Mouse (Mus musculus): Measurements from ENCODE around the gene Zbtb48. TPM values are rescaled to one million over a fixed set of nuclear protein-coding genes. Genes with fewer than 3 reads are reported as not detected.

Zbtb48 gene
- polyA plus RNA-seq, 1 experiment from 2014 or later = 25.3 TPM

DNA sequence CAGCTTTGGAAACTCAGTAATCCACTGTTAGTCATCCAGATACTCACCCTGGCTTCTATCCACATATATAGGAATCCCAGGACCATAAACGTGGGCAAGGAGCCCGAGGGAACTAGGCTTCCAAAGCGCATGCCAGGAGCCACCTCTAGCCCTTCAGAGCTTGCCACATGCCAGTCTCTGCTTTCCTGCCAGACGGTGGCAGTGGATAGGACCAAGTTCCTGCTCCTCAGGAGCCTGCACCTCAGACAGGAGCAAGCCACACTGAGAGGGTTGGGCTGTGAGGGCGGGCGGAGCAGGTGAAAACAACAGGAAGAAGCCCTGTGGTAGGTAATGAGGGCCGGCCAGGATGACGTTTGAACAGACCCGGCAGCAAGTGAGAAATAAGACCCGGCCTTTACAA, 41.6 kb downstream of the Zbtb48 start:
- Histone ChIP-seq H3K4me1 (peaks cover 32% of the 10 kb centered on the region), H3K9me3 (no peaks in the 10 kb centered on the region), H3K36me3 (peaks cover 36% of the 10 kb centered on the region), H3K27me3 (no peaks in the 10 kb centered on the region), H3K9ac (0 out of 2 replicates have a peak overlapping the region, but pooled peaks have one; percentile 24), H3K27ac (0 out of 2 replicates have a peak overlapping the region, but pooled peaks have one; percentile 23), H3K4me2 (replicated peaks) (no peak overlapping the region), H3K4me3 (no peak overlapping the region)
- ATAC-seq (ENCODE audit: insufficient number of reproducible peaks, insufficient read depth, low FRiP score, low TSS enrichment) = no peak
- WGBS = 33% methylated on average over 10 of the region's 10 CpGs

DNA sequence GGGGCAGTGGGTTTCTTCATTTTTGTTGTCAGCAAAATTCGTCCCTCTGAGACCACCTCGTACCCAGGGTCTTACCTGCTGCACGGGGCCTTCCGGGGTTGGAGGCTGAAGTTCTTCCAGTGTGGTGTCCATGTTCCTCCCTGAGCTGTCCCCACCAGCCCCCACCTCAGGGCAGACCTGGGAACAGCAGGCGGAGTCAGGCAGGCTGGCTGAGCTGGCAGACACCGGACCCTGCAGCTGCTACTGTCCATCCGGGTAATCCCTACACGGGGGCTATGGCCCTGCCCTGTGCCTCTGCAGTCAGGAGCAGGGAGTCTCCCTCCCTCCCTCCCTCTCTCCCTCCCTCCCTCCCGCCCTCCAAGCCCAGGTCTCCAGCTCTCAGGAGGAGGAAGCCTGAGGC, 43.9 kb downstream of the Zbtb48 start:
- 21% methylated on average over 8 of the region's 9 CpGs for WGBS
- Histone ChIP-seq H3K4me2 (replicated peaks) (no peak overlapping the region), H3K36me3 (peaks cover 49% of the 10 kb centered on the region), H3K27me3 (no peaks in the 10 kb centered on the region), H3K9ac (no peak overlapping the region; the same call in 1 of the 2 replicates), H3K9me3 (no peaks in the 10 kb centered on the region), H3K4me1 (peaks cover 24% of the 10 kb centered on the region), H3K4me3 (no peak overlapping the region), H3K27ac (peak overlapping the region; percentile 23; the same call in 1 of the 2 replicates)
- peak; percentile 23; the same call in 1 of the 2 replicates for ATAC-seq (ENCODE audit: insufficient number of reproducible peaks, insufficient read depth, low FRiP score, low TSS enrichment)

DNA sequence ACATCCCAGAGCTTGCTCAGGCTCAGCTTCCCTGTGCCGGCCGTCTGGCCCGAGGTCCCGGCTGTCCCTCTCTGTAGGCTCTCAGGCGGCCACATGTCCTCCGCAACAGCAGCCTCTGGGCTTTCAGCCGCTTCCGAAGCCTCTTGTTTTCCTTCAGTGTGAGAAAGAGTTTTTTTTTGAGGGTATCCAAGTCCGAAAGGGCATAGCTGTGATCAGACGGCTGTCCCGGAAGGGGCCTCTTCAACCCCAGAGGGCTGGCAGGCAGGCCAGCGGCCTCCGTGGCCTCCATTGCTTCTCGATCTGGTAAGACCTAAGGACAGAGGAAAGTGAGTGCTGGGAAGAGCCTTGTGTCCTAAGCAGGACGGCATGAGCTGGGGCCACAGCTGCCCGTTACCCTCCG, 44.4 kb downstream of the Zbtb48 start:
- Histone ChIP-seq H3K4me3 (no peak overlapping the region), H3K27ac (no peak overlapping the region), H3K4me1 (peaks cover 22% of the 10 kb centered on the region), H3K9me3 (no peaks in the 10 kb centered on the region), H3K27me3 (no peaks in the 10 kb centered on the region), H3K36me3 (peaks cover 51% of the 10 kb centered on the region), H3K9ac (no peak overlapping the region), H3K4me2 (replicated peaks) (no peak overlapping the region)
- 50% methylated on average over 17 of the region's 17 CpGs for WGBS
- no peak for ATAC-seq (ENCODE audit: insufficient number of reproducible peaks, insufficient read depth, low FRiP score, low TSS enrichment)

DNA sequence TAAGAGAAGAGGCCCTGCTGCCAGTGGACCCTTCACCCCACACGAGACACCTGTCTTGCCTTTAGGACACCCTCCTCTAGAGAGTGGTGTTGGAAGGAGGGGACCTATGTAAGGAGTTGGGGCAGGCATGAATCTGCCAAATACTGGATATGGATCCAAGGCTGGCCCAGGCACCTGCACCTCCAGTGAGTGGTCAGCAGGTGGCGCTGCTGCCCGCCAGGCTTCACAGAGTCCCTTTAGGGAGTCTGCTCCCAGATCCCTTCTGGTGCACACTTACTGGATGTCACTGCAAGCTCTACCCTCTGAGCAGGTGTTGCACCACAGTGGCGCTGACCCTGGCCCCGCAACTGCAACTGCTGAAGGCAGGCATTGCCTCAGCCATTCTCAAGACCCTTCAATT, 46.1 kb downstream of the Zbtb48 start:
- 17% methylated on average over 5 of the region's 5 CpGs for WGBS
- Histone ChIP-seq H3K36me3 (peaks cover 66% of the 10 kb centered on the region), H3K9me3 (no peaks in the 10 kb centered on the region), H3K27me3 (no peaks in the 10 kb centered on the region), H3K4me2 (replicated peaks) (no peak overlapping the region), H3K4me3 (no peak overlapping the region), H3K9ac (no peak overlapping the region), H3K27ac (no peak overlapping the region), H3K4me1 (peaks cover 11% of the 10 kb centered on the region; the same call in 1 of the 2 replicates)
- ATAC-seq (ENCODE audit: insufficient number of reproducible peaks, insufficient read depth, low FRiP score, low TSS enrichment) = peak; percentile 42; the same call in 1 of the 2 replicates

DNA sequence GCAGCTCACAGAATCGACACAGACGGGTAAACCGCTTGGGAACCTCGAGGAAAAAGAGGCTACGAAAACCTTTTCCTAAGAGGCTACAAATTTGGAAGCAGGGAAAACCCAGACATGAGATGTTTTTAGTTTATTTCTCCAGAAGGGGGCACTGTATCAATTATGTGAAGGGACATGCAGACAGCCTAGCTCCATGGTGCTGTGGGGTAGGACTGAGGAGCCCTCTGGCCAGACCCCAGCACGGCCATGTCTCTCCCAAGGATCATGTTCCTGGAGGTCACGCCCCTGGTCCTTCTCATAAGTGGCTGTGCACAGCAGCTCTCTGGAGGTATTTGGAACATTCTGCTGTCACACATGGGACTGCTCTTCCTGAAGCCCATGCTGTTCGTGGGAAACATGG, 46.8 kb downstream of the Zbtb48 start:
- H3K4me2 ChIP-seq (replicated peaks) = no peak overlapping the region
- no peak overlapping the region for H3K27ac ChIP-seq
- 70% methylated on average over 8 of the region's 8 CpGs for WGBS
- no peaks in the 10 kb centered on the region for H3K9me3 ChIP-seq
- H3K4me1 ChIP-seq = 0 out of 2 replicates have a peak, but pooled peaks cover 5% of the 10 kb centered on the region
- no peak overlapping the region for H3K9ac ChIP-seq
- H3K4me3 ChIP-seq = no peak overlapping the region
- H3K27me3 ChIP-seq = no peaks in the 10 kb centered on the region
- ATAC-seq (ENCODE audit: insufficient number of reproducible peaks, insufficient read depth, low FRiP score, low TSS enrichment) = no peak
- H3K36me3 ChIP-seq = peaks cover 68% of the 10 kb centered on the region

DNA sequence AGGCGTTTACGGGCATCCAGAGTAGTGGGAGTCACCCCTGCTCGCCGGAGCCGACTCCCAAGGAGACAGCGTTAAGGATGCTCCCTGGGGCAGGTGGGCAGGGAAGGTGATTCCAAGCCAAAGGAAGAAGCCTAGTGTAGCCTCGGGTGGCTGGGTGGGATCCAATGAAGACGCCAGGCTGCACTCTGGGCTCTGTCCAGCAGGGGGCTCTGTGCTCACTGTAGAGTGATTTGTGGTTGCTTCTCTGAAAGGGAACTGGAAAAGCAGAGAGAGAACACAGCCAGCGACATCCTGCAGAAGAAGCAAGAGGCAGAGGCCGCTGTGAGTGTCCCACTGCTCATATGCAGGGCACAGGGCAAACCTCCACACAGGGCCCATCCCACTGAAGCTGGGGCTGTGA, 49.7 kb downstream of the Zbtb48 start:
- no peaks in the 10 kb centered on the region for H3K27me3 ChIP-seq
- H3K4me1 ChIP-seq = no peaks in the 10 kb centered on the region
- H3K9ac ChIP-seq = no peak overlapping the region; the same call in 1 of the 2 replicates
- no peaks in the 10 kb centered on the region for H3K9me3 ChIP-seq
- ATAC-seq (ENCODE audit: insufficient number of reproducible peaks, insufficient read depth, low FRiP score, low TSS enrichment) = no peak
- H3K4me3 ChIP-seq = no peak overlapping the region
- H3K36me3 ChIP-seq = peaks cover 80% of the 10 kb centered on the region
- H3K27ac ChIP-seq = no peak overlapping the region
- H3K4me2 ChIP-seq (replicated peaks) = no peak overlapping the region
- WGBS = 41% methylated on average over 10 of the region's 10 CpGs

DNA sequence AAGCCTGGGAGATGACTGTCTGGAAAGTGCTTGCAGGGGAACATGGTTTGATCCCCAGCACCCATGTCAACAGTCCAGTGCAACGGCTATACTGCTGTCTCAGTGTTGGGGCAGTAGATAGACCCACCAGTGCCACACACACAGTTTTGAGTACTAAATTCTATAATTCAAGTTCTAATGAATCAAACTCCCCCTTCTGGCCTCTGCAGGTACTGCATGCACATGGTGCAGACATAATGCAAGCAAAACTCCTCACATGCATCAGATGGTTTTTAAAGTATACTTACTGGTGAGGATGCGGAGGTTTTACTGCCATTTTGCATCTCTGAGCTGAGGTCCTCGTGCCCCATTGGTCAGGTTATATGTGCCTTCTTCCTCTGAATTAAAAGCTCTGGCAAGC, 52.0 kb downstream of the Zbtb48 start:
- 91% methylated on average over 3 of the region's 3 CpGs for WGBS

DNA sequence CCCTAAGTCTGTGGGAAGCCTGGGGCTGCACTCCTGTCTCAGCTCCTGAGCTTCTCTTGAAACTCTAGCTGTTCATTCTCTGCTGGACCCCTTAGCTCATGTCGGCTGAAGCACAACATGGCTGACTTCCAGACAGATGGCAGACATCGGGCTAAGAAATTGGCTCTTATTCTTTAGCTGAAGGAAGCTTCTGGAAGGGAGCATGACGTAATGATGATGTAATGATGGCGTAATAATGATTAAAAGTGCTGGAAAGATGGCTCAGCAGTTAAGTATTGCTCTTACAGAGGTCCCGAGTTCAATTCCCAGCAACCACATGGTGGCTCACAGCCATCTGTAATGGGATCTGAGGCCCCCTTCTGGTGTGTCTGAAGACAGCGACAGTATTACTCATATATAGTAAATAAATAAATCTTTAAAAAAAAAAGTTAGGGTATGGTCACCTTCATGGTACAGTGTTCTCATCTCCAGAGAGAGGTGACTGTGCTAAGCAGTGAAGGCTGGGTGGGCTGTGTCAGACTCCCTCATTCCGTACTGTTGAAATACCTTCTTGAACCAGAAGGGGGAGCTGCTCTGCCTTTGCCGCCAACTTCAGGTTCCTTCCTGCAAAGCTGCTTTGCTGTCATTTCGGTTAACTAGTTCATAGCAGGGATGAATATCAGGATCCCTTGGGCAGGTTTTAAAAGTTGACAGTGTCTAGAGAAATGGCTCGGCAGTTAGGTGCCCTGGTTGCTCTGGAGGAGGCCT, 55.1 kb downstream of the Zbtb48 start:
- H3K27ac ChIP-seq = no peak overlapping the region
- WGBS = 68% methylated on average over 10 of the region's 10 CpGs
- no peak overlapping the region for H3K4me3 ChIP-seq
- H3K9ac ChIP-seq = no peak overlapping the region
- no peak for ATAC-seq (ENCODE audit: insufficient number of reproducible peaks, insufficient read depth, low FRiP score, low TSS enrichment)
- peaks cover 78% of the 10 kb centered on the region for H3K36me3 ChIP-seq
- no peaks in the 10 kb centered on the region for H3K4me1 ChIP-seq
- H3K4me2 ChIP-seq (replicated peaks) = no peak overlapping the region
- no peaks in the 10 kb centered on the region for H3K9me3 ChIP-seq
- H3K27me3 ChIP-seq = no peaks in the 10 kb centered on the region

More for the DNA sequence above, 52.0 kb downstream of the Zbtb48 start:
- Histone ChIP-seq H3K36me3 (peaks cover 81% of the 10 kb centered on the region), H3K4me1 (no peaks in the 10 kb centered on the region), H3K27me3 (no peaks in the 10 kb centered on the region), H3K9me3 (no peaks in the 10 kb centered on the region), H3K27ac (no peak overlapping the region), H3K9ac (no peak overlapping the region), H3K4me2 (replicated peaks) (no peak overlapping the region), H3K4me3 (no peak overlapping the region)
- ATAC-seq (ENCODE audit: insufficient number of reproducible peaks, insufficient read depth, low FRiP score, low TSS enrichment) = no peak

Other genes with a start within 250 kb of the Zbtb48 start
- 107 and 115 TPM in 2 replicates for gene Camta1, start 165.8 kb downstream of the Zbtb48 start, polyA plus RNA-seq (2016; fragmentation: Nextera tagmentation; extraction: Ambion mirVana)
- gene Dnajc11, start 94.0 kb downstream of the Zbtb48 start, polyA plus RNA-seq (2016; fragmentation: Nextera tagmentation; extraction: Ambion mirVana) = 78.2 and 86.6 TPM in 2 replicates
- gene Thap3, start 38.7 kb downstream of the Zbtb48 start, polyA plus RNA-seq (2016; fragmentation: Nextera tagmentation; extraction: Ambion mirVana) = 45.2 and 45.6 TPM in 2 replicates
- gene Phf13, start 31.4 kb downstream of the Zbtb48 start, polyA plus RNA-seq (2016; fragmentation: Nextera tagmentation; extraction: Ambion mirVana) = 42.2 and 44.3 TPM in 2 replicates
- 13.0 and 13.5 TPM in 2 replicates for gene Klhl21, start 18.9 kb downstream of the Zbtb48 start, polyA plus RNA-seq (2016; fragmentation: Nextera tagmentation; extraction: Ambion mirVana)
- 1.0 and 1.1 TPM in 2 replicates for gene Tas1r1, start 10.9 kb upstream of the Zbtb48 start, polyA plus RNA-seq (2016; fragmentation: Nextera tagmentation; extraction: Ambion mirVana)
- gene Nol9, start 11.7 kb upstream of the Zbtb48 start, polyA plus RNA-seq (2016; fragmentation: Nextera tagmentation; extraction: Ambion mirVana) = 43.8 and 46.0 TPM in 2 replicates
- gene Plekhg5, start 44.8 kb upstream of the Zbtb48 start, polyA plus RNA-seq (2016; fragmentation: Nextera tagmentation; extraction: Ambion mirVana) = 17.8 and 19.0 TPM in 2 replicates
- 1.1 and 2.1 TPM in 2 replicates for gene Tnfrsf25, start 88.3 kb upstream of the Zbtb48 start, polyA plus RNA-seq (2016; fragmentation: Nextera tagmentation; extraction: Ambion mirVana)
- 6.4 and 6.6 TPM in 2 replicates for gene Espn, start 124.7 kb upstream of the Zbtb48 start, polyA plus RNA-seq (2016; fragmentation: Nextera tagmentation; extraction: Ambion mirVana)
- gene Hes2, start 131.2 kb upstream of the Zbtb48 start, polyA plus RNA-seq (2016; fragmentation: Nextera tagmentation; extraction: Ambion mirVana) = 0.09 TPM in 1 of 2 replicates, not detected in the other
- gene Acot7, start 150.5 kb upstream of the Zbtb48 start, polyA plus RNA-seq (2016; fragmentation: Nextera tagmentation; extraction: Ambion mirVana) = 57.9 and 69.8 TPM in 2 replicates
- 9.7 and 10.6 TPM in 2 replicates for gene Gpr153, start 246.6 kb upstream of the Zbtb48 start, polyA plus RNA-seq (2016; fragmentation: Nextera tagmentation; extraction: Ambion mirVana)

Data from embryonic facial prominence, embryonic 12.5 days (tissue).